22 mouse cellular contexts compared by ENCODE assay signal in the genomic region with DNA sequence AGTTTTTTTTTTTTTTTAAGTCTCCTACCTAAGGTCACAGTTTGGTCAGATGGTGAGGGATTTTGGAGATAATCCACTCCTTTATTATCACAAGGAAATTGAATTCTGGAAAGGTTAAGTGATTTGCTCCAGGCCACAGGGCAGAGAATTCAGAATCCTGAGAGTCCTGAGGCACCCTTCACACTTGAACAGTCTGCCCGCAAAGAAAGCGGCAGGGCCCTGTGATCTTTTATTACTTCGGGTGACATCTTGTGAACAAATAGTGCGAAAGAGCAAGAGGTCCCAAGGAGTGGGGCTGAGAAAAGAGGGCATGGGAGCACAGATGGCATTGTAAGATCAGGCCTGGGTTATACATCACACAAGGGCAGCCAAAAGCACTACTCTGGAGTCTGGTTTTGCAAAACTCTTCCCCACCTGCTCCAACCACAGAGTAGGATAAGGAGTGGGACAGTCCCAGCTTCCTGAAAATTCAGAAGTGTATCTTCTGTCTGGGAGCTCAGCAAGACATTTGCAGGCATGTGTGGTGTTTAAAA.
"Had no signal": no experiment of that assay in that cellular context is flagged by ENCODE, and none has a peak within 500 bp of the region (broad histone marks: within the 10 kb centered on the region; RNA-seq: fewer than 3 reads in every experiment).

No protein-coding gene starts in this region.

- H3K27me3 ChIP-seq: limb, embryonic 12.5 days; limb, embryonic 15.5 days; midbrain, embryonic 12.5 days; midbrain, embryonic 15.5 days; neural tube, embryonic 12.5 days; neural tube, embryonic 15.5 days had no signal

- H3K4me2 ChIP-seq: limb, embryonic 12.5 days; limb, embryonic 15.5 days; liver, embryonic 11.5 days; lung, embryonic 14.5 days; midbrain, embryonic 12.5 days; midbrain, embryonic 15.5 days; neural tube, embryonic 12.5 days; neural tube, embryonic 15.5 days had no signal

- H3K4me1 ChIP-seq: limb, embryonic 12.5 days; limb, embryonic 15.5 days; midbrain, embryonic 12.5 days; midbrain, embryonic 15.5 days; neural tube, embryonic 12.5 days; neural tube, embryonic 15.5 days had no signal

- H3K9me3 ChIP-seq: limb, embryonic 12.5 days; limb, embryonic 15.5 days; midbrain, embryonic 12.5 days; midbrain, embryonic 15.5 days; neural tube, embryonic 12.5 days; neural tube, embryonic 15.5 days had no signal

- H3K27ac ChIP-seq: limb, embryonic 12.5 days; limb, embryonic 15.5 days; liver, embryonic 14.5 days; macrophage; midbrain, embryonic 12.5 days; midbrain, embryonic 15.5 days; neural tube, embryonic 12.5 days; neural tube, embryonic 15.5 days; stomach, postnatal 0 days had no signal

- H3K9ac ChIP-seq: limb, embryonic 12.5 days; limb, embryonic 15.5 days; liver, embryonic 14.5 days; liver, postnatal 0 days; lung, embryonic 14.5 days; midbrain, embryonic 12.5 days; midbrain, embryonic 15.5 days; neural tube, embryonic 12.5 days; neural tube, embryonic 15.5 days had no signal

- H3K4me3 ChIP-seq: limb, embryonic 12.5 days; limb, embryonic 15.5 days; midbrain, embryonic 12.5 days; midbrain, embryonic 15.5 days; neural tube, embryonic 12.5 days; neural tube, embryonic 15.5 days had no signal

- H3K36me3 ChIP-seq: limb, embryonic 12.5 days; limb, embryonic 15.5 days; midbrain, embryonic 12.5 days; midbrain, embryonic 15.5 days; neural tube, embryonic 12.5 days; neural tube, embryonic 15.5 days had no signal

- DNase-seq: kidney, postnatal 14 days; left cerebral cortex, postnatal 4 days; liver, postnatal 0 days; lung, embryonic 14.5 days; right cerebral cortex, adult 18-20 months; right cerebral cortex, postnatal 14 days; right cerebral cortex, postnatal 4 days; thymus, adult 2 months; thymus, postnatal 14 days; thymus, postnatal 4 days had no signal

- ATAC-seq: intestine, postnatal 0 days; liver, postnatal 0 days; lung, postnatal 0 days; midbrain, embryonic 15.5 days had no signal
